Mouse (Mus musculus) liver, embryonic 14.5 days (tissue): ENCODE measurements around the gene Mras.

Experiments used
- CTCF ChIP-seq: IDR thresholded peaks from 2 replicates; pipeline ENCODE4 v1.5.1; 2016; ENCODE audit warnings: antibody characterized with exemption, low read depth, control low read depth
- EP300 ChIP-seq: IDR thresholded peaks from 2 replicates; pipeline ENCODE4 v1.6.1; 2016; ENCODE audit warnings: antibody characterized with exemption, low read depth

GRCm38 (mm10) chr9:99431963-99432362 lies 5.2 kb downstream of the Mras start:
- TF ChIP-seq EP300: no peak
- no peak for TF ChIP-seq CTCF
